Mouse (Mus musculus): ENCODE results near the gene Pnkp. TPM values are rescaled to one million over a fixed set of nuclear protein-coding genes. Genes with fewer than 3 reads are reported as not detected.
A peak's percentile ranks its signal among the peaks of the same experiment; 100 is the strongest.

Gene Pnkp
- total RNA-seq, 2 experiments from 2014 or later = 33.1 to 36.3 TPM

DNA sequence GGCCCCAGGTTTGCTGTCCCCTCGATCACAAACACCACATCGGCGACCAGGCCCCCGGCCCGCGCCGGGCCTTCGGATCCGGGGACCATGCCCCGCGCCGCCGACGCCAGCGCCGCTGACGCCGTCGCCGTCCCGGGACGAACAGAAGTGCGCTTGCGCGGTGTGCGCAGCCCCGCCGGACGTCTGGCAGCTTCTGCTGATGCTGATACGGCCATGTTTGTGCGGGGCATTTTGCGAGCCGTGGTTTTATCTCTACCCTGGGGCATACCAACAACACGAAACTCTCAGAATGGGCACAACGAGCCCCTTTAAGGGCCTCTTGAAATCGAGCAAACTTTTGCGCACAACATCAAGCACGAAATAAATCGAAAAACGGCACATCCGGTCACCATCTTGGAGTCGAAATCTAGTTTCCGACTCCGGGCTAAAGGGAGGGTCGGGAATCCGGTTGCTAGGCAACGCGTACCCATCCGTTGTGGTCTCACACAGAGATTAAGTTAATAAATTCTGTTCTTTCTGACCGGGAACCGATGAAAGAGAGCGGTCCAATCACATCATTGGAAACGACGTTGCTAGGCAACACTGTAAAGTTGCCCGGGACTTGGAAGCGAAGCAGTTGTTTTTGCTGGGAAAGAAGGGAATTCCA is 35.5 kb downstream of the Pnkp start, which contains the start of gene Med25:
TSS of gene Med25 (minus strand) at position 437 of the 646 bp plus-strand sequence.
- Histone ChIP-seq H3K4me3 (peak within 1 kb of the TSS; percentile 95), H3K27ac (peak within 1 kb of the TSS; percentile 99)
- no peak for TF ChIP-seq CTCF (conservative IDR thresholded peaks at IDR 0.05)
- DNase-seq (ENCODE audit: low spot score in 2 of 2) = peak; percentile 89 to 97

DNA sequence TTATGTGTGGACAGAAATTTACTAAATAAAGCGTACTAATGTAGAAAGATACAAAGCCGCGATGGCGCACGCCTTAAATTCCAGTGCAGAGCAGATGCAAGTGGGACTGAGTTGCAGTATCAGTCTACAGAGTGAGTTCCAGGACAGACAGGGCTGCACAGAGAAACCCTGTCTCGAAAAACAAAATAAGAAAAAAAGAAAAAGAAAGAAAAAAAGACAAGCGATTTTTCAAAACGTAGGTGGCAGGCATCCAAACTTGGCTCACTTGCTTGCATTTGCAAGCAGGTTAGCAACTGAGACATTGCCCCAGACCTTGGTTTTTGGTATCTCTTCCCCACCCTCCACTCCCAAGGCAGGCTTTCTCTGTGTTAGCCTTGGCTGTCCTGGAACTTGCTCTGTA is 36.3 kb downstream of the Pnkp start:
- H3K4me3 ChIP-seq = peak overlapping the region; percentile 95
- no peak for DNase-seq (ENCODE audit: low spot score in 2 of 2)
- TF ChIP-seq CTCF (conservative IDR thresholded peaks at IDR 0.05) = no peak
- peak overlapping the region; percentile 99 for H3K27ac ChIP-seq

DNA sequence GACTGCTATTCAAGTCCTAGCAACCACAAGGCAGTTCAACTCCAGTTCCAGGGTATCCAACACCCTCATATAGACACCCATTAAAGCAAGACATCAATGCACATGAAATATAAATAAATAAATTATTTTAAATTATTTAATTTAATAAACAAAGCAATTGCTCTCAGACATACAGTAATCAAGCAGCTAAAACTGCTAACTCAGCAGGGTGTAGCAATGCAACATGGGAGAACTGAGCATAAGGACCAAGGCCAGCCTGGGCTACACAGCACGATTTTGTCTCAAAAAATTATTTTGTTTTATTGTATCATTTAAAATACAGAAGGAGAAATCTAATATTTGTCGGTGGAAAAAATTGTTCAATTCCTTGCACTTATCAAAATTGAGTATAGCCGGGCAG is 37.2 kb downstream of the Pnkp start:
- no peak for TF ChIP-seq CTCF (conservative IDR thresholded peaks at IDR 0.05)
- DNase-seq (ENCODE audit: low spot score in 2 of 2) = no peak
- Histone ChIP-seq H3K27ac (peak overlapping the region; percentile 99), H3K4me3 (no peak overlapping the region)

DNA sequence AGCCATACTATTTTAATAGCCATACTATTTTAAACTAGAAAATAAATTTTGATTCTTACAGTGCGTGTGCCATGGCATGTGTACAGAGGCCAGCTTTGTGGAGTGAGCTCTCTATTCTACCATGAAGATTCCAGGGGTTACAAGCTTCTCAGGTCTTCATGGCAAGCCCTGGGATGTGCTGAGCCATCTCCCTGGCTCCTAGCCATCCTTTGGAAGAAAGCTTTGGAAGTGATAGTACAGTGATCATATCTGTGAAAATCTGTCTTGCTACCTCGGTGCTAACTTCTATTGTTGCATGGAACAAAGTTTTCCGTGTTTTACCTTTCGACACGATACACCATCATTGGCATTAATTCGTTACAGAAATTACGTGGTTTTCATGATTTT is 38.3 kb downstream of the Pnkp start:
- no peak for TF ChIP-seq CTCF (conservative IDR thresholded peaks at IDR 0.05)
- no peak for DNase-seq (ENCODE audit: low spot score in 2 of 2)
- Histone ChIP-seq H3K4me3 (peak overlapping the region; percentile 84), H3K27ac (peak overlapping the region; percentile 99)

DNA sequence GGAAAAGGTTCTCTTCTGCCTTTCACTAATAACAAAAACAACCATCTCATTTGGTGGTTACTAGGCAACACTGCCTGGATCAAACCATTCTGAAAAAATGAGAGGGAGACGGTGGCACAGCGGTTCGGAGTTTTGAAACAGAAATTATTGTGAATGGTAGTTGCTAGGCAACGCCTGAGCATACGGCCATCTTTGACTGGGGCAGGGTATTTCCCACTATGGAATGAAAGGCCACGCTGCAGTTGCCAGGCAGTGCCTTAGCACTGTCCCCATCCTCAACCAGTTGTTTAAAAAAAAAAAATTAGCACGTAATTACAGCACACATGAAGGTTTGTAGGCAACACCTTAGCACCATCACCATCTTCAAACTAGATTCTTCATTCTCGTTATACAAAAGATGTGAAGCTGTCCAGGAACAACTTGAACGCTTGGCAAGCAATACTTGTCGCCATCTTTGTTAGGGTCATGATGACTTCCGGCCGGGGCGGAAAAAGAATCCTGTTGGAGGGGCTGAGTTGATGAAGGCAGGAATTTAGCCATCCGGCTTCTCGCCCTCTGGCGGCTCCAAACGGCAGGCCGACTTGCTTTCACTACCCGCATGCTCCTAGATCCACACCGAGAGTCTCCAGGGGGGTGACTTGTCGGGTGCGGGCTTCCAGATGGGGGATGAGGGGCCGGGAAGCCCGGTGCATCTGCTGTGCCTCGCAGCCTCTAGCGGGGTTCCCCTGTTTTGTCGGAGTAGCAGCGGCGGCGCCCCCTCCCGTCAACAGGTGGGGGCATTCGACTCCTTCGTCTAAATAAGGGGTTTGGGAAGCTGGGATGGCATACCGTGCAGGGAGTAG is 38.9 kb downstream of the Pnkp start, which contains the start of gene Fuz:
TSS of gene Fuz (plus strand) at position 487 of the 842 bp plus-strand sequence.
- peak; percentile 92 to 95 for DNase-seq (ENCODE audit: low spot score in 2 of 2)
- Histone ChIP-seq H3K4me3 (peak within 1 kb of the TSS; percentile 84), H3K27ac (peak within 1 kb of the TSS; percentile 99)
- TF ChIP-seq CTCF (conservative IDR thresholded peaks at IDR 0.05) = peak; percentile 84

DNA sequence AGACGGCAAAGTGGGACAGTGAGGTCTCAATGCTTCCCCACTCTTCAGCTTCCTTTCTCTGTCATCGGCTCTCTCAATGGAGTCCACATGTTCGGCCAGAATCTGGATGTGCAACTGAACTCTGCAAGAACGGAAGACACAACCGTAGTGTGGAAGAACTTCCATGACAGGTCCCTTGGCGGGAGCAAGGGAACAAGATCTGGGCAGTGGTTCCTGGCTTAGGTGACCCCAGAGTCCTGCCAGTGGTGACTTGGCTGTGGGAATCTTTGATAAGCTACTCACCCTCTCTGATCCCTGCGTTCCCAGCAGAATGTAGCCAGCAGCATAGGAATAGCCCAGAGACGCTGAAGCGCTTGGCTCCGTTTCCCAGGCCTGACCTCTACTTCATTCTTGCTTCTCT is 39.6 kb downstream of the Pnkp start:
- DNase-seq (ENCODE audit: low spot score in 2 of 2) = no peak
- TF ChIP-seq CTCF (conservative IDR thresholded peaks at IDR 0.05) = no peak
- Histone ChIP-seq H3K27ac (peak overlapping the region; percentile 99), H3K4me3 (peak overlapping the region; percentile 84)

DNA sequence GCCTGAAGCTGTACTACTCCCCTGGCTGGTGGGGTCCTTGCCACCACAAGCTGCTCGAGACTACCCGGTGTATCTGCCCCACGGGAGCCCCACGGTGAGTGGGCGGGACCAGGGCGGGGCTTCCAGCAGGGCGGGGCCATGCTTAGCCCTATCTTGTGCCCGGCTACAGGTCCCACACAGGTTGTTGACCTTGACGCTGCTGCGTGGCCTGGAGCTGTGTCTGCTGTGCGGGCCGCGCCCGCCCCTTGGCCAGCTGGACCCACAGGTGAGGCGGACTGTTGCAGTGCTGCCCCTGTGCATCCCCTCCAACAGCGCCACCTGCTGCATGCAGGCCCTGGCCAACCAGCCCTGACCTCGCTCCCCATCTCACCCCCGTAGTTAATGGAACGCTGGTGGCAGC is 41.7 kb downstream of the Pnkp start:
- H3K4me3 ChIP-seq = no peak overlapping the region
- peak; percentile 58 for TF ChIP-seq CTCF (conservative IDR thresholded peaks at IDR 0.05)
- DNase-seq (ENCODE audit: low spot score in 2 of 2) = no peak
- H3K27ac ChIP-seq = peak overlapping the region; percentile 63; the same call in 1 of the 2 replicates

DNA sequence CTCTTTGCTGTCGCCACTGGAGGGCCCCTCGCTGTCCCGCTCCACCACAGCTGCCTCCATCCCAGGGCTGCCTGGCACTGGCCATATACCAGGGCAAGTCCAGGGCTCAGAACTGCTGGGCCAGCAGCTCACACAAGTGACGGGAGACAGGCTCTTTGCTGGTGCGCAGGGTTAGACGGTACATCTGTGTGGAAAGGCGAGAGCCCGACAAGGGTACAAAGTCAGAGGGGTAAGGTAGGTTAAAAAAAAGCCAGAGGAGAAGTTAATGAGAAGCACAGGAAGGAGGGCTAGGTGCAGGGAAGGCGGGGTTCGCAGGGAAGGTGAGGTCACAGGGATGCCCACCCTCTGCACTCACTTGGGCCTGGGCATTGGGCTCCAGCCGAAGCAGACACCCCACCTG is 43.7 kb downstream of the Pnkp start:
- no peak for DNase-seq (ENCODE audit: low spot score in 2 of 2)
- Histone ChIP-seq H3K27ac (peak overlapping the region; percentile 63), H3K4me3 (no peak overlapping the region; the same call in 1 of the 2 replicates)
- TF ChIP-seq CTCF (conservative IDR thresholded peaks at IDR 0.05) = no peak

DNA sequence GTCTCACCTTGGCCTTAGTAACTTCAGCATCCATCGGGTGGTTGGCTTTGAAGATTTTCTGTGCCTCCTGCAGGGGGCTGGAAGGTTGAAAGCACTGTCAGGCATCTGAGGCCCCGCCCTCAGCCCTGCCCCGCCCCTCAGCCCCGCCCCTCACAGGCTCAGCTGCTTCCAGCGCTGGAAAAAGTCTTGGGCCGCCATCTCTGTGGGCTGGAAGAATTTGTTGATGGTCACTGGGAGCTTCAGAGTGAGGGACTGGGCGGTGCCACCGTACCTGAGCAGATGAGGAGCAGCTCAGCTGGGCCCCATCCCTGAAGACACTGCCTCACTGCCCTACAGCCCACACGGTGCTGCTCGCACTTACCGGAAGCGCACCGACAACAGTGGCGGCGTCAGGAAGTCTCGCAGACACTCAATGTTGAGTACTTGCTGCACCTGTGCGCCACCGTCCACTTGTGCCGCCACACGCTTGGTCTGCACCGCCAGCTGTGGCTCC is 44.3 kb downstream of the Pnkp start:
- peak overlapping the region; percentile 63; the same call in 1 of the 2 replicates for H3K27ac ChIP-seq
- peak; percentile 62 for TF ChIP-seq CTCF (conservative IDR thresholded peaks at IDR 0.05)
- DNase-seq (ENCODE audit: low spot score in 2 of 2) = peak in 1 of 2 experiments; percentile 18
- H3K4me3 ChIP-seq = no peak overlapping the region

DNA sequence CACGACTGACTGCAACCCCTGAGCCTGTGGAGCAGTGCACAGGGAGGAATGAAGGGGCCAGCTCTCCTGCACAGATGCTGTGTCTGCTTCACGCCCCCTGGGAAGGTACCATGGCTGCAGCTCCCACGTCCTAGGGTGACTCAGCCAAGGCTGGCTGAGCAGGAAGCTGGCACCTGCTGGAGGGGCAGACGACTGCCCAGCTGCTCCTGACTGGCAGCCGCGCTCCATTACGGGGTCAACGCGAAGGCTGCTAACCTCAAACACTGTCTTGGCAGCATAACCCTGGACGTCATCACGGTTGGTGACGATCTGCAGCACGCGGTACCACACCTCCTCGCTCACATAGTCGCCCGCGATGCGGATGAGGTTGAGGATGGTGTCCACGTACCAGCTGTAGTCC is 48.5 kb downstream of the Pnkp start:
- no peak for TF ChIP-seq CTCF (conservative IDR thresholded peaks at IDR 0.05)
- Histone ChIP-seq H3K27ac (peak overlapping the region; percentile 65), H3K4me3 (no peak overlapping the region)
- no peak for DNase-seq (ENCODE audit: low spot score in 2 of 2)

DNA sequence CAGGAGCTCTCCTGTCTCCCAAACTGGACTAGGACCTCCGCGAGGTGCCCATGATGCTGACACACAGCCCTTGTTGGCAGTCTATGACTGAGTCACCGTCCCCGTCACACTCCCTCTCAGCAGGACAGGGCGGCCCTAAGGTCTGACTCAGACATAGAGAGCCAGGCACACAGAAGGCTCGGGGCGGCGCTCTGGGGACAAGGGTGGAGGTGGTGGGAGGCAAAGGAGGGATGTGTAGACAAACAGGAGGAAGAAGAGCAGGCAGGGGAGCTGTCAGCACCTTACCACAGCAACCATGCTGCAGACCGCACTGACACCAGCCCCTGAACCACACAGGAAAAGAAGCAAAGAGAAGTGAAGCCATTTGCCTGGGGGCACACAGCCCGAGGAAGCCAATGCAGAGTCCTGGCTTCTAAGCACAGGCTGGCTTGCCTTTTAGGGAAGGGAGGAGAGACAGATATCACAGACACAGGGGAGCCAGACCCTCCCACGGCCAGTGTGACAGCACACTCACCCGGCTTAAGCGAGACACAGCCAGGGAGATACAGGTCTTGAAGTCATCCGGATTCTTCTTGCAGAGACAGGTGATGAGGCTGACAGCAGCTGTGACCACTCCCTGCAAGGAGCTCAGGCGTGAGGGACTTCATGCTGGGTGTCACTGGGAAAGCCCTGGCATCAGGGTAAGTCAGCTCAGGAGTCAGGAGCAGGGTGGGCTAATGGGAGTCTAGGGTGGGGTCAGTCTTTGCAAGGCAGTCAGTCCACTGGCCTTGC is 52.0 kb downstream of the Pnkp start:
- H3K27ac ChIP-seq = peak overlapping the region; percentile 56
- H3K4me3 ChIP-seq = no peak overlapping the region
- no peak for TF ChIP-seq CTCF (conservative IDR thresholded peaks at IDR 0.05)
- peak in 1 of 2 experiments; percentile 30 for DNase-seq (ENCODE audit: low spot score in 2 of 2)

Small RNA genes within 50 kb of the gene (microRNA-seq; reads per million reads assigned to microRNA genes)
- gene Mir707 = 0 reads per million in 2 experiments

Other genes starting within 250 kb of the Pnkp start
- gene Myh14, start 186.3 kb upstream of the Pnkp start, total RNA-seq (2021) = 10 to 100 TPM; 30.4 TPM
- not detected for gene Izumo2, start 148.4 kb upstream of the Pnkp start, total RNA-seq (2021)
- gene Vrk3, start 108.7 kb upstream of the Pnkp start, total RNA-seq (2021) = 10 to 100 TPM; 31.7 to 35.4 TPM
- gene Zfp473, start 106.1 kb upstream of the Pnkp start, total RNA-seq (2021) = under 1 TPM; 0.25 to 0.44 TPM
- 10 to 100 TPM; 29.7 to 33.2 TPM for gene Nup62, start 41.1 kb upstream of the Pnkp start, total RNA-seq (2021)
- gene Il4i1, start 40.8 kb upstream of the Pnkp start, total RNA-seq (2021) = 1 to 10 TPM; 2.6 to 3.3 TPM
- gene Atf5, start 40.5 kb upstream of the Pnkp start, total RNA-seq (2021) = 10 to 100 TPM; 27.0 to 30.0 TPM
- 10 to 100 TPM; 76.7 to 84.3 TPM for gene Akt1s1, start 8.1 kb upstream of the Pnkp start, total RNA-seq (2021)
- 10 to 100 TPM; 69.0 to 81.3 TPM for gene Tbc1d17, start 8.1 kb upstream of the Pnkp start, total RNA-seq (2021)
- 100 to 1,000 TPM; 321 to 335 TPM for gene Ptov1, start 12.6 kb downstream of the Pnkp start, total RNA-seq (2021)
- 100 to 1,000 TPM; 103 to 107 TPM for gene Med25, start 35.6 kb downstream of the Pnkp start, total RNA-seq (2021)
- gene Fuz, start 38.9 kb downstream of the Pnkp start, total RNA-seq (2021) = 10 to 100 TPM; 21.6 to 24.8 TPM
- 100 to 1,000 TPM; 298 to 305 TPM for gene Ap2a1, start 72.4 kb downstream of the Pnkp start, total RNA-seq (2021)
- 1 to 10 TPM; 1.3 to 2.0 TPM for gene Tsks, start 86.1 kb downstream of the Pnkp start, total RNA-seq (2021)
- 100 to 1,000 TPM; 138 to 140 TPM for gene Cpt1c, start 117.7 kb downstream of the Pnkp start, total RNA-seq (2021)
- gene Prmt1, start 129.4 kb downstream of the Pnkp start, total RNA-seq (2021) = 100 to 1,000 TPM; 165 to 171 TPM
- gene Irf3, start 140.5 kb downstream of the Pnkp start, total RNA-seq (2021) = 10 to 100 TPM; 38.4 to 42.7 TPM
- gene Bcl2l12, start 141.6 kb downstream of the Pnkp start, total RNA-seq (2021) = 1 to 10 TPM; 2.5 to 3.7 TPM
- gene Scaf1, start 159.2 kb downstream of the Pnkp start, total RNA-seq (2021) = 100 to 1,000 TPM; 166 to 168 TPM
- 10 to 100 TPM; 12.4 to 13.1 TPM for gene Rras, start 160.8 kb downstream of the Pnkp start, total RNA-seq (2021)
- gene Prr12, start 195.7 kb downstream of the Pnkp start, total RNA-seq (2021) = 10 to 100 TPM; 77.6 to 81.4 TPM
- 10 to 100 TPM; 54.2 to 57.7 TPM for gene Nosip, start 205.3 kb downstream of the Pnkp start, total RNA-seq (2021)
- gene Prrg2, start 205.5 kb downstream of the Pnkp start, total RNA-seq (2021) = 1 to 10 TPM; 5.7 to 8.4 TPM
- 10 to 100 TPM in 1 of 2 experiments, 1 to 10 TPM in 1; 7.5 to 11.7 TPM for gene Rcn3, start 235.1 kb downstream of the Pnkp start, total RNA-seq (2021)
- gene Fcgrt, start 246.7 kb downstream of the Pnkp start, total RNA-seq (2021) = 10 to 100 TPM; 17.8 to 19.0 TPM

Measured in layer of hippocampus, adult 2 months (tissue).